Mouse (Mus musculus): ENCODE measurements around the gene Cav1.

Gene Cav1

GRCm38 (mm10) chr6:17305954-17306601 lies at the start of gene Cav1:
Gene Cav1 (plus strand): TSS chr6:17306335.
- peak; percentile 67 for DNase-seq (ENCODE audit: low spot score)

DNA sequence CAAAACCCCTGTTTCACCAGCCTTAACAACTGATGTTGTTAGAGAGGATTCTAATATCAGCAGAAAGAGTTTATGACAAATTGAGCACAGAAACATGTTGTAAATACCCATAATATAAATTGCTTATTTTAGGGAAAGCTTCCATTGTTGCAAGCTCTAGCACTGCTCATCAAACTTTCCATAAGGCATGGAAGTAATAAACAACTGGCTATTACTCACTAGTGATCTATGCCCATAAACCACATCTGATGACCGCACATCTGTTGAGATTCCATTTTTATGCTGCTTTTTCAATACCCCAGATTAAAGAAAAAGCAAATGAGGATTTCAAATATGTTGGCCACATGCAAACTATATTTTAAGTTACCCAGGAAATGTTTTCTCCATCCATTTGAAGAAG lies 48.0 kb upstream of the Cav1 start:
- no peak for DNase-seq (ENCODE audit: low spot score)

DNA sequence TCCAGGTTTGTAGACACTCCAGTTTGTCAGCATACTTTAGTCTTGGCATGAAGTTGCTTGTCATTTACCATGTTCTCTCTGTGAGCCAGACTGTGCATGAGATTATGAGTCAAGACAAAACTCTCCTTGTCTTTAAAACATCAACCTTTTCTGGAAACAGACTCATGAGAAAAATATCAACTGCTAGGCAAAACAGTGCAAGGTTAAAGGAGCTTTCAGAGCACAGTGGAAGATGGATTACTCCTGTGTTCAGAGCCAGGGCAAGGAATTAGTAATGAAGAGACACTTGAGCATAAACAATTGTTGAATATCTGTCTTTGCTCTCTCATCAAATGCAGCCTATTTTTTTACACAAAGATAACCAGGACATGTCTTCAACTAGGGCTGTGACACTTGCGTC lies 47.2 kb upstream of the Cav1 start:
- DNase-seq (ENCODE audit: low spot score), result no peak

GRCm38 (mm10) chr6:17262786-17263185 lies 43.3 kb upstream of the Cav1 start:
- no peak for DNase-seq (ENCODE audit: low spot score)

DNA sequence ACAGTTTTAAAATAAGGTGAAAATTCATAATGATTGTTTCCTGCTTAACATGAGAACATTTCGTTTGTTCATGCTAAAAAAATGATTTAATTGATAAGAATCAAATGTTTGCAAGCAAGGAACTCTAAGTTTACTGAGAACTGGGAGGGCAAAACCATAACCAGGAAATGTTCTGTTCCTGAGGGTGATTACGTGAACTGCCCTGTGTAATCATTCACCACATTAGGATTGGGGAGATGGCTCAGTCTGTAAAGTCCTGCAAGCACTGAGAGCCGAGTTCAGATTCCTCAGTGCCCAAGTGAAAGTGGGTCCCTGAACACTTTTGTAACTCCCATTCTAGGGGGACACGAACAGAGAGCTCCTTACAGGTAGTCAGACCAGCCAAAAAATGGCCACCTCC lies 41.1 kb upstream of the Cav1 start:
- no peak for DNase-seq (ENCODE audit: low spot score)

- no peak for DNase-seq (ENCODE audit: low spot score)
These were observed 39.7 kb upstream of the Cav1 start for GRCm38 (mm10) chr6:17266466-17266865.

GRCm38 (mm10) chr6:17278366-17278765 lies 27.8 kb upstream of the Cav1 start:
- no peak for DNase-seq (ENCODE audit: low spot score)

DNA sequence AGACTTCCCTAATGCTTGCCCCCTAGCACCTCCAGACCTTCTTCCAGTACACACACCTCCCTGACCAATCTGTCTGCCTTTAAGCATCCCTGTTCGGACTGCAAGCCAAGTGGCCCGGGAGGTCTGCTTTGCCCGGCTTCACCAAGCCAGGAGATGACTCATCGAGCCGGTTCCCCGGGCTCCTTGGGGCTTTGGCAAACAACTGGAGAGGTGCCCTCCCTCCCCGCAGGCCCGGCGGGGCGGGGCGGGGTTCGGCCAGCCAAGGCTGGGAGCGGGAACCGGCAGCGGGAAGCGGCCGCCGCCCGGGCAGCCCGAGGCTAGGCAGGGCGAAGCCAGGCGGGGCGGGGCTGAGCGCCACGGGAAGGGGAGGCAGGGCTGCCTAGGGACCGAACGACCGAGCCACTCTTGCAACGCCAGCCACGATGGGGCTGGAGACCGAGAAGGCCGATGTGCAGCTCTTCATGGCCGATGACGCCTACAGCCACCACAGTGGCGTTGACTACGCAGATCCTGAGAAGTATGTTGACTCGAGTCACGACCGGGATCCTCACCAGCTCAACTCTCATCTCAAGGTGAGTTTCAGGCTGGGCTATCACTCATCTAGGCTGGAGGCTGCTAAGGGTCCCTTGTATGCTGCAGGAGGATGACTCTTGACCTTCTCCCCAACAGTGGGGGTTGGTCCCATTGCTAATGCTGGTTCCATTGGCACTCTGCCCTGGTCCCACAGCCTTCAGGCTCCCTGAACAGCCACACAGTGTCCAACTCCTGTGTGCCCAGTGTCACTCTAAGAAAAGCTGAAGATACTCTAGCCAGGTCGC lies 25.0 kb upstream of the Cav1 start, which contains the start of gene Cav2:
Gene Cav2 (plus strand): TSS at position 247 of the 818 bp plus-strand sequence.
- DNase-seq (ENCODE audit: low spot score), result peak; percentile 67

DNA sequence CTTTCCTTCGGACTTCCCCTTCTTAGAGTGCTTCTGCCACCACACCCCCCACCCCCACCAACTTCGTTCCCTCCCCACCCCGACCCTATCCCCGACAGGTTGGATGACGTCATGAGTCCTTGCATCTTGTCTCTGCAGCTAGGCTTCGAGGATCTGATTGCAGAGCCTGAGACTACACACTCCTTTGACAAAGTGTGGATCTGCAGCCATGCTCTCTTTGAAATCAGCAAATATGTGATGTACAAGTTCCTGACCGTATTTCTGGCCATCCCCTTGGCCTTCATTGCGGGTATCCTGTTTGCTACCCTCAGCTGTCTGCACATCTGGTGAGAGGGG lies 24.4 kb upstream of the Cav1 start:
- no peak for DNase-seq (ENCODE audit: low spot score)

- no peak for DNase-seq (ENCODE audit: low spot score)
These were observed 24.0 kb upstream of the Cav1 start for GRCm38 (mm10) chr6:17282159-17282558.

DNA sequence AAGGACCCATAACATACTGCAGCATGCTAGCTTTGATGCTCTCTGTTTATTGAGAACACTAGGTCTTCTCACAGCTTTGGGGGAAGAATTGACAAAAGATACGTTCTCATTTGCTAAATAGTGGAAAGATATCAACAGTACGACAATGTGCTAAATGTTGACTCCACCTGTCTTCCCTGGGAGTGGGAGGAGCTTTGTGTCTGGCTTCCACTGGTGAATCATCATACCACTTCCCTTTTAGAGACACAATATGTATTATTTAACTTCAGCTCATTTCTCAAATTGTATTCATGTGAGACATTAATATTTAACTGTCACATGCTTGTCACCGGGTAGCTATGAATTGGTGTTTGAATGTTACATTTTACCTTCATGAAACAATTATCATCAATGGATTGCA lies 22.3 kb upstream of the Cav1 start:
- no peak for DNase-seq (ENCODE audit: low spot score)

- no peak for DNase-seq (ENCODE audit: low spot score)
These were observed 19.8 kb upstream of the Cav1 start for GRCm38 (mm10) chr6:17286381-17286780.

GRCm38 (mm10) chr6:17295116-17295515 lies 11.0 kb upstream of the Cav1 start:
- no peak for DNase-seq (ENCODE audit: low spot score)

- DNase-seq (ENCODE audit: low spot score), result peak; percentile 9
These were observed 629 bp downstream of the Cav1 start for GRCm38 (mm10) chr6:17306602-17307325.

DNA sequence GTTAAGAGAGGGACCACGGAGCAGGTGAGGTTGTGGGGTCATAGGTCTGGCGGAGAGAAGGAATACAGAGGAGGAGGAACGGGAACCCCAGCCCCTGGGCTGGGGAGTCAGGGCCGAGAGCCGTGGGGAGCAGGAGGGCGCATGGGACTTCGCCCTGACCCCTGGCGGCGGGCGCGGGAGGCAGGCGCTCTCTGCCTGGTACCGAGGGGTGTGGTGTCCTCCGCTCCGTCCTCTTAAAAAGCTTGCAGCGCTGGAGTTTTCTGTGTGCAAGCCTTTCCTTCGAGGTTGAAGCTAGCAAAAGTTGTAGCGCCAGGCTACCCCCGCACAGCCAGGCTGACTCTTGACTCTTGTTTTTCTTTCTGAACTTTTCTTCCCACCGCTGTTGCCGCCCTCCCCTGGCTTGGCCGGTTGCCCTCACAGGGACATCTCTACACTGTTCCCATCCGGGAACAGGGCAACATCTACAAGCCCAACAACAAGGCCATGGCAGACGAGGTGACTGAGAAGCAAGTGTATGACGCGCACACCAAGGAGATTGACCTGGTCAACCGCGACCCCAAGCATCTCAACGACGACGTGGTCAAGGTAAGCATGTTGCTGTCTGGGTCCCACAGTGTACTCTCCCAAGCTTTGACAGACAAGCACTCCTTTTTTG lies 1.5 kb downstream of the Cav1 start:
- peak; percentile 48 for DNase-seq (ENCODE audit: low spot score)

DNA sequence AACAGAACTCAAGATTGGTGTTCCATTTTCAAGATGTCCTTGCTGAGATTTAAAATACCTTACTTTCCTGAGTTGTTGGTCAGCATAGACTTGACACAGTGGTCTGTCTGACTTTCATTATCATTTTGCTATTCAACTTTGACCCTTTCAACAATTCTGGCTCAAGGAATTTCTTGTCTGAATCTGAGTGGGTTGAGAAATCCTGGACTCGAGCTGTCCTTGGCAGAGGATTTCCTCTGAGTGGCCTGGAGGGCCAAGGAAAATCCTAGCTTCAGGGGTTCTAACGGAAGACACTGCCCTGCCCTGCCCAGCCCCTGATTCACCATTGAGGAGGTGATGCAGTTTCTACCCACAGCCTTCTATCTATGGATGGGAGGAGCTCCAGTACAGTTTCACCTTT lies 2.5 kb downstream of the Cav1 start:
- DNase-seq (ENCODE audit: low spot score), result no peak

- DNase-seq (ENCODE audit: low spot score), result no peak
These were observed 3.1 kb downstream of the Cav1 start for GRCm38 (mm10) chr6:17309260-17309659.

DNA sequence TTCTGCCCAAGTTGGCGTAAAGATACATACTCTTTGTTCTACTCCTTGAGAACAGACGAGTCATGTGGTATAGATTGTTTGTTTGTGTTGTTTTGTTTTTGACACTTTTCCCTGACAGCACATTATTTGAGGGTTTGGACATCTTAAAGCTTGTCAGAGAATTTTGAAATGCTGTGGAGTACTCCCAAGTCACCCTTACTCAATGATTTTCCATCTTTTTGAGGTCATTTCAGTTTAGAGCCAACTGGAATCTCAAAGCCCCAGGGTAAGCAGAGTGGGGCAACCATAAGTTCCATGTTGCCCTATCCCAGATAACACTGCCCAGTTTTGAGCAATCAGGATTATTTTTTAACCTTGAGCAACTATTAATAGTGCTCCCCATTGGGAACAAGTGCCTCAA lies 8.1 kb downstream of the Cav1 start:
- DNase-seq (ENCODE audit: low spot score), result no peak

GRCm38 (mm10) chr6:17314659-17315616 lies 8.8 kb downstream of the Cav1 start:
- DNase-seq (ENCODE audit: low spot score), result no peak

- DNase-seq (ENCODE audit: low spot score), result no peak
These were observed 10.4 kb downstream of the Cav1 start for GRCm38 (mm10) chr6:17316294-17317166.
